In the genomic region with DNA sequence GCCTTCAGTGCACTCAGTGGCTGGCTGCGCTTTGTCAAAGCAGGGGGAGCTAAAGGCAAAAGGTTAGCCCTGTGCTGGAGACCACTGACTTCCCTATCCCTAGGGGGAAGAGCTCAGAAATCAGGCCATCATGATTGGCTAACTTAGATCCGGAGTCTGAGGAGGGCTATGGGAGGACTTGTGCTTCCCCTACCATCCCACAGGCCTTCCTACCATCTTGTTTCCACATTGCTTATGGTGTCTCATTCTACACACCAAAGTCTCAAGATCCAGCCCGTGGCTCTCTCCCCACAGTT, we compare ENCODE assay signal across 20 mouse cellular contexts.
DNase-seq lines count a peak whose midpoint lies in the region; ATAC-seq and TF ChIP-seq lines count a peak whose summit lies in the region.
"Had no signal": no experiment of that assay in that cellular context is flagged by ENCODE, and none has a peak within 500 bp of the region (broad histone marks: within the 10 kb centered on the region; RNA-seq: fewer than 3 reads in every experiment).

No protein-coding gene starts in this region.

- H3K9ac ChIP-seq in lung, embryonic 14.5 days = no peak overlapping the region
- H3K9ac ChIP-seq in neural tube, embryonic 13.5 days = no peak overlapping the region
- H3K9ac ChIP-seq: embryonic facial prominence, embryonic 13.5 days; hindbrain, embryonic 15.5 days; kidney, embryonic 15.5 days; limb, embryonic 13.5 days; liver, embryonic 13.5 days had no signal

- H3K27ac ChIP-seq in gastrocnemius, adult 2 months = peak overlapping the region; percentile 62; the same call in 1 of the 2 replicates
- peak overlapping the region; percentile 55 for H3K27ac ChIP-seq in lung, embryonic 14.5 days (ENCODE audit: low read depth)
- H3K27ac ChIP-seq in neural tube, embryonic 13.5 days (replicated peaks) = 0 out of 2 replicates have a peak overlapping the region, but pooled peaks have one; percentile 13
- H3K27ac ChIP-seq in thymus, adult 2 months (ENCODE audit: control insufficient read depth, insufficient read depth, low read length) = no peak overlapping the region
- H3K27ac ChIP-seq: embryonic facial prominence, embryonic 13.5 days; hindbrain, embryonic 15.5 days; kidney, embryonic 15.5 days; limb, embryonic 13.5 days; liver, embryonic 13.5 days had no signal

- H3K4me1 ChIP-seq in lung, embryonic 14.5 days (ENCODE audit: insufficient read depth) = no peaks in the 10 kb centered on the region; the same call in 1 of the 2 replicates
- no peaks in the 10 kb centered on the region; the same call in 1 of the 2 replicates for H3K4me1 ChIP-seq in lung, adult 2 months (ENCODE audit: control insufficient read depth, insufficient read depth, low read length)
- peaks cover 23% of the 10 kb centered on the region for H3K4me1 ChIP-seq in neural tube, embryonic 13.5 days (replicated peaks)
- no peaks in the 10 kb centered on the region for H3K4me1 ChIP-seq in thymus, adult 2 months (replicated peaks; ENCODE audit: control insufficient read depth, insufficient read depth, low read length)
- H3K4me1 ChIP-seq: liver, embryonic 13.5 days had no signal

- no peak for TF ChIP-seq CTCF in gastrocnemius, adult 2 months (IDR thresholded peaks at IDR 0.05)
- TF ChIP-seq CTCF in lung, embryonic 14.5 days (IDR thresholded peaks at IDR 0.05; ENCODE audit: low read depth) = no peak
- no peak for TF ChIP-seq CTCF in lung, adult 2 months (IDR thresholded peaks at IDR 0.05; ENCODE audit: insufficient read depth, low read length)
- no peak for TF ChIP-seq CTCF in thymus, adult 2 months (IDR thresholded peaks at IDR 0.05; ENCODE audit: borderline replicate concordance, control insufficient read depth, extremely low read depth, insufficient read depth, low read length, poor library complexity)

- ATAC-seq in lung, embryonic 14.5 days (ENCODE audit: insufficient read depth) = no peak; the same call in none of the 2 replicates
- no peak for ATAC-seq in neural tube, embryonic 13.5 days (ENCODE audit: low read depth)

- no peaks in the 10 kb centered on the region for H3K27me3 ChIP-seq in lung, embryonic 14.5 days (ENCODE audit: insufficient read depth, low read length)
- no peaks in the 10 kb centered on the region for H3K27me3 ChIP-seq in neural tube, embryonic 13.5 days
- no peaks in the 10 kb centered on the region for H3K27me3 ChIP-seq in thymus, adult 2 months (ENCODE audit: control insufficient read depth, insufficient read depth, low read length)
- H3K27me3 ChIP-seq: embryonic facial prominence, embryonic 13.5 days; hindbrain, embryonic 15.5 days; kidney, embryonic 15.5 days; limb, embryonic 13.5 days had no signal

- H3K9me3 ChIP-seq in lung, embryonic 14.5 days (ENCODE audit: low read depth, low read length) = no peaks in the 10 kb centered on the region
- H3K9me3 ChIP-seq in neural tube, embryonic 13.5 days = no peaks in the 10 kb centered on the region
- H3K9me3 ChIP-seq: embryonic facial prominence, embryonic 13.5 days; G1E; hindbrain, embryonic 15.5 days; kidney, embryonic 15.5 days; limb, embryonic 13.5 days; liver, embryonic 13.5 days had no signal

- H3K4me2 ChIP-seq in lung, embryonic 14.5 days = no peak overlapping the region
- 0 out of 2 replicates have a peak overlapping the region, but pooled peaks have one; percentile 16 for H3K4me2 ChIP-seq in neural tube, embryonic 13.5 days
- H3K4me2 ChIP-seq: embryonic facial prominence, embryonic 13.5 days; kidney, embryonic 15.5 days; limb, embryonic 13.5 days; liver, embryonic 13.5 days had no signal

- no peaks in the 10 kb centered on the region for H3K36me3 ChIP-seq in lung, embryonic 14.5 days (ENCODE audit: insufficient read depth)
- H3K36me3 ChIP-seq in neural tube, embryonic 13.5 days = no peaks in the 10 kb centered on the region
- no peaks in the 10 kb centered on the region for H3K36me3 ChIP-seq in thymus, adult 2 months (ENCODE audit: control insufficient read depth, insufficient read depth, low read length)
- H3K36me3 ChIP-seq: embryonic facial prominence, embryonic 13.5 days; G1E; hindbrain, embryonic 15.5 days; kidney, embryonic 15.5 days; limb, embryonic 13.5 days; liver, embryonic 13.5 days had no signal

- WGBS in lung, embryonic 14.5 days = 57% methylated on average over 3 of the region's 3 CpGs
- 68% methylated on average over 3 of the region's 3 CpGs for WGBS in lung, adult 2 months
- WGBS in neural tube, embryonic 13.5 days = 69% methylated on average over 3 of the region's 3 CpGs
- WGBS in thymus, adult 2 months = 86% methylated on average over 3 of the region's 3 CpGs

- intact Hi-C loops in gastrocnemius, adult 2 months (cut with DNase I) = no loop called here
- intact Hi-C loops in left cerebral cortex, postnatal 4 days (cut with DNase I) = no loop called here

- TF ChIP-seq POLR2A in lung, adult 2 months (IDR thresholded peaks at IDR 0.05; ENCODE audit: borderline replicate concordance, extremely low read depth, low read depth, low read length) = no peak
- no peak for TF ChIP-seq POLR2A in thymus, adult 2 months (IDR thresholded peaks at IDR 0.05; ENCODE audit: control insufficient read depth, extremely low read depth, insufficient read depth, low read length, poor library complexity)

- no peak for DNase-seq in gastrocnemius, adult 2 months
- DNase-seq in gastrocnemius, postnatal 4 days (ENCODE audit: low spot score in 2 of 2) = no peak
- DNase-seq in lung, embryonic 14.5 days = no peak
- DNase-seq in lung, adult 2 months = no peak
- DNase-seq in neural tube, embryonic 10.5 days (ENCODE audit: extremely low spot score, low spot score) = no peak
- no peak for DNase-seq in thymus, adult 2 months
- DNase-seq in left cerebral cortex, postnatal 4 days = no peak
- DNase-seq: adrenal gland, postnatal 14 days; cerebellum, adult 11 months; cerebellum, postnatal 10 days; kidney, postnatal 4 days; layer of hippocampus, adult 9-11 months; liver, embryonic 13.5 days; thymus, adult 18-20 months had no signal

- H3K4me3 ChIP-seq in gastrocnemius, adult 2 months = no peak overlapping the region
- no peak overlapping the region for H3K4me3 ChIP-seq in lung, embryonic 14.5 days (ENCODE audit: low read depth, low read length)
- H3K4me3 ChIP-seq in lung, adult 2 months (replicated peaks; ENCODE audit: extremely low read depth, low read depth, low read length) = no peak overlapping the region
- no peak overlapping the region for H3K4me3 ChIP-seq in neural tube, embryonic 13.5 days
- no peak overlapping the region for H3K4me3 ChIP-seq in thymus, adult 2 months (ENCODE audit: control insufficient read depth, insufficient read depth, low read length)
- H3K4me3 ChIP-seq: embryonic facial prominence, embryonic 13.5 days; hindbrain, embryonic 15.5 days; kidney, embryonic 15.5 days; limb, embryonic 13.5 days; liver, embryonic 13.5 days had no signal
